24 mouse cellular contexts compared by ENCODE assay signal in the genomic region with DNA sequence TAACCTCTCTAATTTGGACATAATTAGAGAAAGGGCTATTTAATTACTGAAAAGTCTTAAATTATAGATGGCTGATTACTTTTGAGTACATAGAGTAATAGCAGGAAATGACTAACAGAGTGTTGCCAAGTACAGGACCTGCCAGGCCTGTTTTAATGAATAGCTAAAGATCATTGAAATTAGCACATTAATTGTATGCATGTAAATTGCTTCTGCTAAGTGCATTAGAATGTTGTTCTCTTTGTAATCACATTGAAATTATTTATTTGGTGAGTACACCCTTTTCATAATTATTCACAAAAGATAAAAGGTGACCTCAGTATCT.
DNase-seq lines count a peak whose midpoint lies in the region; ATAC-seq and TF ChIP-seq lines count a peak whose summit lies in the region.
"Had no signal": no experiment of that assay in that cellular context is flagged by ENCODE, and none has a peak within 500 bp of the region (broad histone marks: within the 10 kb centered on the region; RNA-seq: fewer than 3 reads in every experiment).

No protein-coding gene starts in this region.

- no peak for TF ChIP-seq CTCF in forebrain, postnatal 0 days (IDR thresholded peaks at IDR 0.05; ENCODE audit: low read depth)
- TF ChIP-seq CTCF in brain, embryonic 14.5 days (IDR thresholded peaks at IDR 0.05; ENCODE audit: borderline replicate concordance, extremely low read depth, insufficient read depth, insufficient read length) = no peak

- H3K27ac ChIP-seq in forebrain, embryonic 13.5 days = no peak overlapping the region
- H3K27ac ChIP-seq in forebrain, embryonic 10.5 days = no peak overlapping the region
- no peak overlapping the region for H3K27ac ChIP-seq in forebrain, embryonic 15.5 days (replicated peaks)
- no peak overlapping the region for H3K27ac ChIP-seq in forebrain, postnatal 0 days (ENCODE audit: low read depth, low read length)
- H3K27ac ChIP-seq in hindbrain, embryonic 11.5 days (ENCODE audit: low read depth, low read length) = no peak overlapping the region
- H3K27ac ChIP-seq in hindbrain, embryonic 12.5 days = no peak overlapping the region
- H3K27ac ChIP-seq: embryonic facial prominence, embryonic 10.5 days; embryonic facial prominence, embryonic 12.5 days had no signal

- DNase-seq in forebrain, embryonic 10.5 days (ENCODE audit: extremely low spot score, low spot score) = no peak
- DNase-seq in forebrain, postnatal 0 days = no peak
- DNase-seq in hindbrain, embryonic 11.5 days (ENCODE audit: low spot score) = no peak
- DNase-seq in brain, embryonic 14.5 days (ENCODE audit: low read depth) = peak; percentile 57
- DNase-seq: adrenal gland, adult 8-10 months; adrenal gland, postnatal 14 days; adrenal gland, postnatal 36 days; B cell, adult 2 months; cerebellum, adult 11 months; cerebellum, adult 18-20 months; cerebellum, adult 8-10 months; cerebellum, adult 9-11 months; cerebellum, postnatal 14 days; cerebellum, postnatal 36 days had no signal

- no peaks in the 10 kb centered on the region for H3K36me3 ChIP-seq in forebrain, embryonic 13.5 days (ENCODE audit: poor library complexity, severe bottlenecking)
- H3K36me3 ChIP-seq in forebrain, embryonic 10.5 days (replicated peaks) = no peaks in the 10 kb centered on the region
- H3K36me3 ChIP-seq in forebrain, embryonic 15.5 days = no peaks in the 10 kb centered on the region
- H3K36me3 ChIP-seq in forebrain, postnatal 0 days (ENCODE audit: insufficient read depth) = no peaks in the 10 kb centered on the region
- H3K36me3 ChIP-seq in hindbrain, embryonic 11.5 days (ENCODE audit: control insufficient read depth, insufficient read depth, low read length) = no peaks in the 10 kb centered on the region
- H3K36me3 ChIP-seq in hindbrain, embryonic 12.5 days = no peaks in the 10 kb centered on the region
- H3K36me3 ChIP-seq: embryonic facial prominence, embryonic 10.5 days; embryonic facial prominence, embryonic 12.5 days; G1E had no signal

- no peak for TF ChIP-seq POLR2A in brain, embryonic 14.5 days (IDR thresholded peaks at IDR 0.05; ENCODE audit: borderline replicate concordance, extremely low read depth, insufficient read depth, insufficient read length, poor library complexity, severe bottlenecking)

- peak; percentile 56; the same call in 1 of the 2 replicates for ATAC-seq in forebrain, embryonic 13.5 days
- 0 out of 2 replicates have a peak, but pooled peaks have one; percentile 56 for ATAC-seq in forebrain, embryonic 15.5 days (replicated peaks)
- ATAC-seq in forebrain, postnatal 0 days = no peak
- ATAC-seq in hindbrain, embryonic 11.5 days (ENCODE audit: low FRiP score) = 0 out of 2 replicates have a peak, but pooled peaks have one; percentile 17
- no peak for ATAC-seq in hindbrain, embryonic 12.5 days (ENCODE audit: low FRiP score)
- ATAC-seq: activated CD4-positive, CD25-positive, alpha-beta regulatory T cell, adult 4 months; CD4-positive, CD25-positive, alpha-beta regulatory T cell, adult 4 months; Patski had no signal

- H3K4me1 ChIP-seq in forebrain, embryonic 13.5 days = peaks cover 7% of the 10 kb centered on the region; the same call in 1 of the 2 replicates
- H3K4me1 ChIP-seq in forebrain, embryonic 10.5 days = peaks cover 8% of the 10 kb centered on the region; the same call in 1 of the 2 replicates
- 0 out of 2 replicates have a peak, but pooled peaks cover 4% of the 10 kb centered on the region for H3K4me1 ChIP-seq in forebrain, embryonic 15.5 days
- H3K4me1 ChIP-seq in forebrain, postnatal 0 days (ENCODE audit: insufficient read depth) = no peaks in the 10 kb centered on the region
- no peaks in the 10 kb centered on the region for H3K4me1 ChIP-seq in hindbrain, embryonic 11.5 days (replicated peaks; ENCODE audit: control insufficient read depth, insufficient read depth, low read length)
- H3K4me1 ChIP-seq in hindbrain, embryonic 12.5 days = 0 out of 2 replicates have a peak, but pooled peaks cover 3% of the 10 kb centered on the region
- H3K4me1 ChIP-seq: embryonic facial prominence, embryonic 10.5 days; embryonic facial prominence, embryonic 12.5 days had no signal

- no peak overlapping the region for H3K9ac ChIP-seq in forebrain, embryonic 13.5 days
- H3K9ac ChIP-seq in forebrain, embryonic 15.5 days (replicated peaks) = no peak overlapping the region
- no peak overlapping the region for H3K9ac ChIP-seq in forebrain, postnatal 0 days
- H3K9ac ChIP-seq in hindbrain, embryonic 11.5 days (ENCODE audit: low read depth, low read length) = no peak overlapping the region
- no peak overlapping the region for H3K9ac ChIP-seq in hindbrain, embryonic 12.5 days
- H3K9ac ChIP-seq: embryonic facial prominence, embryonic 12.5 days had no signal

- H3K27me3 ChIP-seq in forebrain, embryonic 13.5 days = no peaks in the 10 kb centered on the region
- no peaks in the 10 kb centered on the region for H3K27me3 ChIP-seq in forebrain, embryonic 10.5 days (ENCODE audit: poor library complexity, severe bottlenecking)
- H3K27me3 ChIP-seq in forebrain, embryonic 15.5 days = no peaks in the 10 kb centered on the region
- no peaks in the 10 kb centered on the region for H3K27me3 ChIP-seq in forebrain, postnatal 0 days (ENCODE audit: insufficient read depth, low read length)
- no peaks in the 10 kb centered on the region for H3K27me3 ChIP-seq in hindbrain, embryonic 11.5 days (ENCODE audit: control insufficient read depth, insufficient read depth, low read length)
- H3K27me3 ChIP-seq in hindbrain, embryonic 12.5 days = no peaks in the 10 kb centered on the region
- H3K27me3 ChIP-seq: CH12.LX; embryonic facial prominence, embryonic 12.5 days had no signal

- no peaks in the 10 kb centered on the region for H3K9me3 ChIP-seq in forebrain, embryonic 13.5 days (replicated peaks)
- H3K9me3 ChIP-seq in forebrain, embryonic 10.5 days = no peaks in the 10 kb centered on the region
- no peaks in the 10 kb centered on the region for H3K9me3 ChIP-seq in forebrain, embryonic 15.5 days
- H3K9me3 ChIP-seq in forebrain, postnatal 0 days (ENCODE audit: low read length) = no peaks in the 10 kb centered on the region
- no peaks in the 10 kb centered on the region for H3K9me3 ChIP-seq in hindbrain, embryonic 11.5 days (ENCODE audit: control insufficient read depth, low read length)
- H3K9me3 ChIP-seq in hindbrain, embryonic 12.5 days (replicated peaks) = no peaks in the 10 kb centered on the region
- H3K9me3 ChIP-seq: embryonic facial prominence, embryonic 10.5 days; embryonic facial prominence, embryonic 12.5 days; G1E had no signal

- H3K4me2 ChIP-seq in forebrain, embryonic 13.5 days = no peak overlapping the region
- H3K4me2 ChIP-seq in forebrain, embryonic 15.5 days (replicated peaks) = no peak overlapping the region
- H3K4me2 ChIP-seq in forebrain, postnatal 0 days (ENCODE audit: low read depth) = no peak overlapping the region
- H3K4me2 ChIP-seq in hindbrain, embryonic 11.5 days (replicated peaks; ENCODE audit: low read depth, low read length) = no peak overlapping the region
- H3K4me2 ChIP-seq in hindbrain, embryonic 12.5 days (replicated peaks) = no peak overlapping the region
- H3K4me2 ChIP-seq: embryonic facial prominence, embryonic 12.5 days had no signal

- H3K4me3 ChIP-seq in forebrain, embryonic 13.5 days = no peak overlapping the region
- H3K4me3 ChIP-seq in forebrain, embryonic 10.5 days = no peak overlapping the region
- H3K4me3 ChIP-seq in forebrain, embryonic 15.5 days = no peak overlapping the region
- H3K4me3 ChIP-seq in forebrain, postnatal 0 days (ENCODE audit: low read depth, low read length) = no peak overlapping the region
- no peak overlapping the region for H3K4me3 ChIP-seq in hindbrain, embryonic 11.5 days (ENCODE audit: low read depth, low read length)
- no peak overlapping the region for H3K4me3 ChIP-seq in hindbrain, embryonic 12.5 days
- H3K4me3 ChIP-seq: embryonic facial prominence, embryonic 10.5 days; embryonic facial prominence, embryonic 12.5 days had no signal

Comparison
In these comparisons a context has a peak if more than half of its experiments do, and no peak if none do; other contexts are left out.
1. ATAC-seq: peak in forebrain, embryonic 13.5 days (single experiment), forebrain, embryonic 15.5 days (single experiment) and hindbrain, embryonic 11.5 days (single experiment); none in forebrain, postnatal 0 days (single experiment) and hindbrain, embryonic 12.5 days (single experiment).